Mouse (Mus musculus): Measurements from ENCODE around the gene BC025446. TPM values are rescaled to one million over a fixed set of nuclear protein-coding genes. Genes with fewer than 3 reads are reported as not detected.

The BC025446 gene
- polyA plus RNA-seq, 1 experiment from 2014 or later, result 49.5 TPM

DNA sequence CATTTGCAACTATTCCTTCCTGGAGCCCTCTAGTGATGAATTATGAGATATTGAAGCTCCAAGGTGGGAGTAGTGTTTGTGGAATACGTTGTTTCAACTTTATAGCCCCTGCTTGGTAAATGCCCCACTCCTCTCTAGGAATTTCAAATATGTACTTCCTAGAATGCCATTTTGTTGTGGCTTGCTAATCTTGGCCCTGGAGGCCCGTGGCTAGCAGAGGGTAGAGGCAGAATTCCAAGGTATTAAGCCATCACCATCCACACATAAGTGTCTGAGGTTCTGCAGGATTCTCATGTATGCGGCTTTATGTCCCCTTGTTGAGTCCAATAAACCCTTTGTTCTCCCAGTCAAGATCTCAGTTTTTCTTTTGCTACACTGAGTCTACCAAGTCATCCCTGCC lies 55.7 kb downstream of the BC025446 start:
- H3K36me3 ChIP-seq (ENCODE audit: control insufficient read depth, insufficient read depth, low read length), result no peaks in the 10 kb centered on the region
- H3K9me3 ChIP-seq (ENCODE audit: control insufficient read depth, low read length), result no peaks in the 10 kb centered on the region
- H3K9ac ChIP-seq (ENCODE audit: low read depth, low read length), result no peak overlapping the region
- H3K4me3 ChIP-seq (ENCODE audit: low read length), result no peak overlapping the region
- no peak overlapping the region for H3K27ac ChIP-seq (ENCODE audit: low read length)
- no peaks in the 10 kb centered on the region for H3K4me1 ChIP-seq (ENCODE audit: control insufficient read depth, insufficient read depth, low read length)
- ATAC-seq, result no peak
- WGBS, result 50% methylated on average over 3 of the region's 3 CpGs
- H3K4me2 ChIP-seq (ENCODE audit: low read depth, low read length), result no peak overlapping the region
- no peaks in the 10 kb centered on the region for H3K27me3 ChIP-seq (replicated peaks; ENCODE audit: control insufficient read depth, insufficient read depth, low read length)

Other genes starting within 250 kb of the BC025446 start
- not detected in 2 replicates for gene Ly6i, start 232.9 kb upstream of the BC025446 start, polyA plus RNA-seq (2015; fragmentation: Nextera tagmentation; extraction: Ambion mirVana)
- gene Ly6a, start 218.3 kb upstream of the BC025446 start, polyA plus RNA-seq (2015; fragmentation: Nextera tagmentation; extraction: Ambion mirVana), result 13.9 and 15.8 TPM in 2 replicates
- gene Ly6c1, start 167.5 kb upstream of the BC025446 start, polyA plus RNA-seq (2015; fragmentation: Nextera tagmentation; extraction: Ambion mirVana), result 14.7 and 18.0 TPM in 2 replicates
- 0.95 and 1.8 TPM in 2 replicates for gene Ly6c2, start 104.4 kb upstream of the BC025446 start, polyA plus RNA-seq (2015; fragmentation: Nextera tagmentation; extraction: Ambion mirVana)
- 0.45 TPM in 1 of 2 replicates, not detected in the other for gene Ly6g, start 61.1 kb upstream of the BC025446 start, polyA plus RNA-seq (2015; fragmentation: Nextera tagmentation; extraction: Ambion mirVana)
- gene Ly6f, start 52.0 kb downstream of the BC025446 start, polyA plus RNA-seq (2015; fragmentation: Nextera tagmentation; extraction: Ambion mirVana), result 0.69 and 1.5 TPM in 2 replicates

Measured in intestine, embryonic 16.5 days (tissue).